Comparison of ENCODE assay signal across 7 mouse cellular contexts in genomic region chr7:131542872-131543622, GRCm38 (mm10). TPM values are rescaled to one million over a fixed set of nuclear protein-coding genes. Genes with fewer than 3 reads are reported as not detected.
DNase-seq lines count a peak whose midpoint lies in the region; ATAC-seq and TF ChIP-seq lines count a peak whose summit lies in the region.

No protein-coding gene starts in this region.

- ATAC-seq in heart, embryonic 15.5 days (replicated peaks; ENCODE audit: insufficient number of reproducible peaks, insufficient read depth, low FRiP score, low read depth): no peak
- no peak for ATAC-seq in liver, embryonic 16.5 days (ENCODE audit: low read depth)
- no peak for ATAC-seq in CD4-positive, CD25-positive, alpha-beta regulatory T cell, adult 4 months

- WGBS in heart, embryonic 15.5 days: under 1% methylated on average over 71 of the region's 71 CpGs
- WGBS in liver, embryonic 16.5 days (ENCODE audit: insufficient replicate concordance): 1% methylated on average over 63 of the region's 71 CpGs

- H3K4me1 ChIP-seq in ES-Bruce4 (ENCODE audit: control insufficient read depth, insufficient read depth, low read length): no peaks in the 10 kb centered on the region
- H3K4me1 ChIP-seq in heart, embryonic 15.5 days (replicated peaks): peaks cover 31% of the 10 kb centered on the region
- no peaks in the 10 kb centered on the region; the same call in 1 of the 2 replicates for H3K4me1 ChIP-seq in liver, embryonic 16.5 days (ENCODE audit: control insufficient read depth, low read depth, low read length)

- DNase-seq in B cell, adult 2 months: peak; percentile 32 to 43
- no peak for DNase-seq in frontal cortex, postnatal 25 days (ENCODE audit: low spot score in 2 of 2)
- no peak for DNase-seq in urinary bladder, postnatal 14 days (ENCODE audit: low spot score)

- H3K27me3 ChIP-seq in ES-Bruce4 (ENCODE audit: control insufficient read depth, insufficient read depth, low read length, poor library complexity, severe bottlenecking): peaks cover 46% of the 10 kb centered on the region
- peaks cover 99% of the 10 kb centered on the region for H3K27me3 ChIP-seq in heart, embryonic 15.5 days
- peaks cover 99% of the 10 kb centered on the region for H3K27me3 ChIP-seq in liver, embryonic 16.5 days (ENCODE audit: control insufficient read depth, insufficient read depth, low read depth, low read length)

- no peak for TF ChIP-seq CTCF in ES-Bruce4 (IDR thresholded peaks at IDR 0.05; ENCODE audit: low read depth, low read length)

- peak overlapping the region; percentile 73 for H3K4me2 ChIP-seq in heart, embryonic 15.5 days
- peak overlapping the region; percentile 39 for H3K4me2 ChIP-seq in liver, embryonic 16.5 days (ENCODE audit: low read depth, low read length)

- H3K27ac ChIP-seq in ES-Bruce4 (ENCODE audit: insufficient read depth, low read length): no peak overlapping the region
- H3K27ac ChIP-seq in heart, embryonic 15.5 days: no peak overlapping the region
- H3K27ac ChIP-seq in liver, embryonic 16.5 days (ENCODE audit: low read length): no peak overlapping the region

- no peaks in the 10 kb centered on the region for H3K36me3 ChIP-seq in ES-Bruce4 (ENCODE audit: control insufficient read depth, insufficient read depth, low read length, poor library complexity, severe bottlenecking)
- H3K36me3 ChIP-seq in heart, embryonic 15.5 days: no peaks in the 10 kb centered on the region
- no peaks in the 10 kb centered on the region for H3K36me3 ChIP-seq in liver, embryonic 16.5 days (ENCODE audit: control insufficient read depth, insufficient read depth)

- H3K4me3 ChIP-seq in ES-Bruce4 (ENCODE audit: low read depth, low read length): peak overlapping the region; percentile 53
- peak overlapping the region; percentile 48 for H3K4me3 ChIP-seq in heart, embryonic 15.5 days
- peak overlapping the region; percentile 28 for H3K4me3 ChIP-seq in liver, embryonic 16.5 days (ENCODE audit: low read depth, low read length)

- H3K9ac ChIP-seq in ES-Bruce4 (ENCODE audit: low read depth, poor library complexity, severe bottlenecking): peak overlapping the region; percentile 51
- H3K9ac ChIP-seq in heart, embryonic 15.5 days: no peak overlapping the region
- H3K9ac ChIP-seq in liver, embryonic 16.5 days (ENCODE audit: low read depth, low read length): no peak overlapping the region

- no peak for TF ChIP-seq EP300 in ES-Bruce4 (IDR thresholded peaks at IDR 0.05; ENCODE audit: insufficient read depth, low read depth, low read length)

- TF ChIP-seq POLR2A in ES-Bruce4 (IDR thresholded peaks at IDR 0.05; ENCODE audit: insufficient read depth, low read length): no peak

- H3K9me3 ChIP-seq in ES-Bruce4 (replicated peaks; ENCODE audit: control insufficient read depth, insufficient read depth, low read length, poor library complexity, severe bottlenecking): no peaks in the 10 kb centered on the region
- no peaks in the 10 kb centered on the region for H3K9me3 ChIP-seq in heart, embryonic 15.5 days (replicated peaks)
- no peaks in the 10 kb centered on the region for H3K9me3 ChIP-seq in liver, embryonic 16.5 days (replicated peaks; ENCODE audit: control insufficient read depth, low read length)

RNA-seq across cellular contexts. Expression of gene Hmx3, which starts 0.4 kb away (rescaled TPM):
- polyA plus RNA-seq in ES-Bruce4 (2011; ENCODE audit: insufficient read depth, insufficient read length, low read depth, missing spikeins): not detected in 2 replicates
- not detected in 2 replicates for polyA plus RNA-seq in heart, embryonic 15.5 days (2015; fragmentation: Nextera tagmentation; extraction: Ambion mirVana)
- polyA plus RNA-seq in liver, embryonic 16.5 days (2015; fragmentation: Nextera tagmentation; extraction: Ambion mirVana): not detected in 2 replicates
- polyA plus RNA-seq in CD4-positive, CD25-positive, alpha-beta regulatory T cell, adult 4 months (2017; shearing (Covaris generic)): not detected

RNA-seq across cellular contexts. Expression of gene Hmx2, which starts 5.5 kb away (rescaled TPM):
- polyA plus RNA-seq in ES-Bruce4 (2011; ENCODE audit: insufficient read depth, insufficient read length, low read depth, missing spikeins): 0.39 TPM in 1 of 2 replicates, not detected in the other
- polyA plus RNA-seq in heart, embryonic 15.5 days (2015; fragmentation: Nextera tagmentation; extraction: Ambion mirVana): 0.09 TPM in 1 of 2 replicates, not detected in the other
- not detected in 2 replicates for polyA plus RNA-seq in liver, embryonic 16.5 days (2015; fragmentation: Nextera tagmentation; extraction: Ambion mirVana)
- not detected for polyA plus RNA-seq in CD4-positive, CD25-positive, alpha-beta regulatory T cell, adult 4 months (2017; shearing (Covaris generic))

RNA-seq across cellular contexts. Expression of gene Bub3, which starts 17.0 kb away (rescaled TPM):
- 141 and 145 TPM in 2 replicates for polyA plus RNA-seq in ES-Bruce4 (2011; ENCODE audit: insufficient read depth, insufficient read length, low read depth, missing spikeins)
- polyA plus RNA-seq in heart, embryonic 15.5 days (2015; fragmentation: Nextera tagmentation; extraction: Ambion mirVana): 111 and 135 TPM in 2 replicates
- 92.4 and 100 TPM in 2 replicates for polyA plus RNA-seq in liver, embryonic 16.5 days (2015; fragmentation: Nextera tagmentation; extraction: Ambion mirVana)
- 100 to 1,000 TPM; 144 to 175 TPM for polyA plus RNA-seq in CD4-positive, CD25-positive, alpha-beta regulatory T cell, adult 4 months (2017; shearing (Covaris generic))

Comparison
In these comparisons a context has a peak if more than half of its experiments do, and no peak if none do; other contexts are left out.
1. DNase-seq: peak in B cell, adult 2 months (2 of 2); none in frontal cortex, postnatal 25 days (0 of 2) and urinary bladder, postnatal 14 days (single experiment).
2. Peak in every context shown above with its lines, with median percentiles within 50 percentile points of each other: H3K4me3 ChIP-seq.